Mouse (Mus musculus): Measurements from ENCODE around the gene Hsf4.

DNA sequence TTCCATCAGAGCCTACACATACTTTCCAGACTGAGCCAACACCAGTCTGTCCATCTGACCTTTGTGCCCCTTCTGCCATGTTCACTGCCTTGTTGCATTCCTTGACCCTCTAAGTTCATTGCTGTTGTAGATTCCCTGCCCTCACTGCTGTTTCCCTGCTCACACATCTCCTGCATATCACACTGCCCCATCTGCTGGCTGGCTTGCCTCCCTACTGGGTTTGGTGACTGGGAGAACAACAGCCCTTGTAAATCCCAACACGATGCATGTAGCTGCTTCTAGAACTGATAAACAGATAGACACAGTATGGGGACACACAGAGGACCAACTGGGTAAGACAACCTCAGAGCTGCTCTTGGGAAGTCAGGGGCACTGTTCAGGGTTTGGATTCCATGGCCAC, 42.1 kb downstream of the Hsf4 start:
- no peak for TF ChIP-seq CTCF (IDR thresholded peaks at IDR 0.05; ENCODE audit: low read depth, low read length)
- no peak for TF ChIP-seq POLR2A (IDR thresholded peaks at IDR 0.05; ENCODE audit: extremely low read depth, insufficient read depth, low read length)
